Mouse (Mus musculus) CH12.LX (cell line): ENCODE measurements around the gene Olfr282. TPM values are rescaled to one million over a fixed set of nuclear protein-coding genes. Genes with fewer than 3 reads are reported as not detected.

Experiments used
- DNase-seq: peaks from one replicate; pipeline ENCODE4 v3.0.0-alpha.2; 2013; ENCODE audit errors: extremely low read depth
- H3K27ac ChIP-seq: 2 replicates; pipeline ENCODE4 v1.5.1; 2012; ENCODE audit warnings: low read depth, mild to moderate bottlenecking, control low read depth, moderate library complexity; ENCODE audit not compliant: insufficient read depth
- H3K27me3 ChIP-seq: replicated peaks from 2 replicates; pipeline ENCODE3; 2012; ENCODE audit warnings: inconsistent platforms
- H3K36me3 ChIP-seq, 2 experiments: replicated peaks in 1 of 2; 2 replicates each; pipeline versions ENCODE3 to v1.6.1; 2012; ENCODE audit warnings: inconsistent platforms in 1 of 2, low read length in 1 of 2, mild to moderate bottlenecking in 1 of 2, mixed read lengths in 1 of 2, moderate library complexity in 1 of 2; ENCODE audit not compliant: control insufficient read depth in 1 of 2, insufficient read depth in 1 of 2
- H3K4me1 ChIP-seq, 2 experiments: 2 replicates each; pipeline ENCODE4 v1.6.1; 2012; ENCODE audit warnings: inconsistent platforms in 1 of 2, moderate library complexity in 1 of 2; ENCODE audit not compliant: insufficient read depth in 2 of 2, control insufficient read depth in 1 of 2
- H3K4me2 ChIP-seq: 2 replicates; pipeline ENCODE4 v1.6.1; 2012; ENCODE audit warnings: low read depth, mild to moderate bottlenecking, control low read depth; ENCODE audit not compliant: poor library complexity, insufficient read depth, severe bottlenecking
- H3K4me3 ChIP-seq, 3 experiments: fragments of 150-350 bp in 1 of 3; sonication (generic) in 1 of 3; replicated peaks in 1 of 3; 2 replicates each; pipeline versions ENCODE3 to v1.5.1; 2011 to 2012; ENCODE audit warnings: low read depth in 2 of 3, low read length in 2 of 3, mild to moderate bottlenecking in 2 of 3, moderate library complexity in 2 of 3, control low read depth in 1 of 3, improper control_type of control experiment in 1 of 3, inconsistent platforms in 1 of 3, mixed read lengths in 1 of 3; ENCODE audit not compliant: poor library complexity in 1 of 3
- H3K79me2 ChIP-seq: replicated peaks from 2 replicates; pipeline ENCODE4 v1.6.1; 2012; ENCODE audit warnings: mild to moderate bottlenecking, moderate library complexity; ENCODE audit not compliant: control insufficient read depth, poor library complexity, insufficient read depth, severe bottlenecking; ENCODE audit errors: extremely low read depth
- H3K9ac ChIP-seq: 2 replicates; pipeline ENCODE4 v1.6.1; 2012; ENCODE audit warnings: low read depth, mild to moderate bottlenecking, control low read depth, moderate library complexity; ENCODE audit not compliant: insufficient read depth
- H3K9me3 ChIP-seq: replicated peaks from 2 replicates; pipeline ENCODE3; 2012; ENCODE audit warnings: low read length, inconsistent platforms, mixed read lengths
- CTCF ChIP-seq, 2 experiments: IDR thresholded peaks in 1 of 2; conservative IDR thresholded peaks in 1 of 2; 2 replicates each; pipeline ENCODE4 v1.5.1; 2011 to 2012; ENCODE audit warnings: low read depth in 2 of 2, low read length in 2 of 2, improper control_type of control experiment in 1 of 2, inconsistent platforms in 1 of 2, mild to moderate bottlenecking in 1 of 2, moderate library complexity in 1 of 2
- E2F4 ChIP-seq: IDR thresholded peaks from 2 replicates; pipeline ENCODE4 v1.6.1; 2011; ENCODE audit warnings: low read depth, low read length, improper control_type of control experiment; ENCODE audit not compliant: insufficient replicate concordance
- EP300 ChIP-seq: IDR thresholded peaks from 2 replicates; pipeline ENCODE4 v1.6.1; 2011; ENCODE audit warnings: low read length, improper control_type of control experiment
- ETS1 ChIP-seq: conservative IDR thresholded peaks from 2 replicates; pipeline ENCODE4 v1.6.1; 2012; ENCODE audit warnings: low read depth, mild to moderate bottlenecking, inconsistent platforms, low read length, improper control_type of control experiment, moderate library complexity
- GABPA ChIP-seq: IDR thresholded peaks from 2 replicates; pipeline ENCODE4 v1.6.1; 2012; ENCODE audit warnings: low read depth, low read length, improper control_type of control experiment, inconsistent platforms; ENCODE audit not compliant: insufficient replicate concordance
- HCFC1 ChIP-seq: IDR thresholded peaks from 2 replicates; pipeline ENCODE4 v1.6.1; 2012; ENCODE audit warnings: low read depth, mild to moderate bottlenecking, inconsistent platforms, low read length, improper control_type of control experiment
- JUN ChIP-seq: IDR thresholded peaks from 2 replicates; pipeline ENCODE4 v1.6.1; 2011; ENCODE audit warnings: low read depth, mild to moderate bottlenecking, low read length, improper control_type of control experiment, moderate library complexity; ENCODE audit not compliant: insufficient read depth
- KAT2A ChIP-seq: IDR thresholded peaks from 2 replicates; pipeline ENCODE4 v1.6.1; 2012; ENCODE audit warnings: low read length, improper control_type of control experiment, inconsistent platforms; ENCODE audit not compliant: insufficient replicate concordance
- MAFK ChIP-seq: IDR thresholded peaks from 2 replicates; pipeline ENCODE4 v1.6.1; 2011; ENCODE audit warnings: low read length, improper control_type of control experiment; ENCODE audit not compliant: insufficient replicate concordance
- MEF2A ChIP-seq: IDR thresholded peaks from 2 replicates; pipeline ENCODE4 v1.6.1; 2014; ENCODE audit warnings: low read depth, mild to moderate bottlenecking, inconsistent platforms, low read length, improper control_type of control experiment, borderline replicate concordance
- MXI1 ChIP-seq: IDR thresholded peaks from 2 replicates; pipeline ENCODE4 v1.6.1; 2011; ENCODE audit warnings: mild to moderate bottlenecking, low read depth, low read length, improper control_type of control experiment
- MYC ChIP-seq: IDR thresholded peaks from 2 replicates; pipeline ENCODE4 v1.6.1; 2011; ENCODE audit warnings: low read depth, mild to moderate bottlenecking, improper control_type of control experiment, low read length
- NELFE ChIP-seq: IDR thresholded peaks from 2 replicates; pipeline ENCODE4 v1.6.1; 2011; ENCODE audit warnings: low read depth, low read length, improper control_type of control experiment
- POLR2A ChIP-seq: IDR thresholded peaks from 2 replicates; pipeline ENCODE4 v1.6.1; 2011; ENCODE audit warnings: low read depth, mild to moderate bottlenecking, improper control_type of control experiment, low read length
- RAD21 ChIP-seq: IDR thresholded peaks from 2 replicates; pipeline ENCODE4 v1.6.1; 2011; ENCODE audit warnings: low read depth, mild to moderate bottlenecking, low read length, improper control_type of control experiment, moderate library complexity
- RCOR1 ChIP-seq: conservative IDR thresholded peaks from 2 replicates; pipeline ENCODE4 v1.6.1; 2012; ENCODE audit warnings: low read depth, mild to moderate bottlenecking, inconsistent platforms, low read length, improper control_type of control experiment
- SMC3 ChIP-seq: IDR thresholded peaks from 2 replicates; pipeline ENCODE4 v1.6.1; 2011; ENCODE audit warnings: low read depth, low read length, improper control_type of control experiment
- TBP ChIP-seq: conservative IDR thresholded peaks from 2 replicates; pipeline ENCODE4 v1.6.1; 2011; ENCODE audit warnings: low read depth, low read length, improper control_type of control experiment
- UBTF ChIP-seq: IDR thresholded peaks from 2 replicates; pipeline ENCODE4 v1.6.1; 2012; ENCODE audit warnings: low read depth, mild to moderate bottlenecking, inconsistent platforms, low read length, improper control_type of control experiment, moderate library complexity
- USF1 ChIP-seq: IDR thresholded peaks from 2 replicates; pipeline ENCODE4 v1.6.1; 2014; ENCODE audit warnings: low read depth, mild to moderate bottlenecking, inconsistent platforms, low read length, improper control_type of control experiment
- ZKSCAN1 ChIP-seq: IDR thresholded peaks from 2 replicates; pipeline ENCODE4 v1.6.1; 2012; ENCODE audit warnings: low read depth, inconsistent platforms, low read length, improper control_type of control experiment, borderline replicate concordance
- ZMIZ1 ChIP-seq: IDR thresholded peaks from 2 replicates; pipeline ENCODE4 v1.6.1; 2012; ENCODE audit warnings: low read depth, mild to moderate bottlenecking, inconsistent platforms, low read length, improper control_type of control experiment
- dilution Hi-C: fragments of 300-500 bp; cut with MboI; formaldehyde crosslinking; loops from 2 replicates; pipeline ENCODE4 v1.14.3; 2020; ENCODE audit warnings: low sequenced_read_pairs; ENCODE audit not compliant: extremely low pct_unique_long_range_greater_than_20kb, extremely low pct_ligation_motif_present
- in situ Hi-C: fragments of 300-500 bp; cut with MboI; formaldehyde crosslinking; loops from 3 replicates; pipeline ENCODE4 v1.14.3; 2019; ENCODE audit warnings: low sequenced_read_pairs, low pct_ligation_motif_present, low pct_unique_long_range_greater_than_20kb, mixed read lengths
- polyA plus RNA-seq: library from polyadenylated mRNA; unstranded; fragments of >175 nt; gene quantifications from 2 replicates; pipeline ENCODE4 v1.2.1, GENCODE M21; 2012; ENCODE audit warnings: low read depth; ENCODE audit not compliant: insufficient read length
- total RNA-seq, 2 experiments: library from RNA; depleted of rRNA; stranded (reverse); fragments of 300-350 nt in 1 of 2; fragments of >200 nt in 1 of 2; gene quantifications; 2 replicates each; pipeline ENCODE4 v1.2.3; 2012 to 2014

Olfr282 gene
- total and polyA plus RNA-seq, 3 experiments: not detected

GRCm38 (mm10) chr15:98448521-98448920, 17.5 kb downstream of the Olfr282 start:
- dilution Hi-C loops: no loop called here
- Histone ChIP-seq H3K27me3 (peaks cover 20% of the 10 kb centered on the region), H3K4me1 (peaks cover 0 to 3% of the 10 kb centered on the region in 2 experiments; a peak in 1 of 4 replicates), H3K9me3 (no peaks in the 10 kb centered on the region), H3K79me2 (no peaks in the 10 kb centered on the region), H3K36me3 (no peaks in the 10 kb centered on the region)
- DNase-seq: peak; percentile 34
- TF ChIP-seq TBP (0 out of 2 replicates have a peak, but pooled peaks have one; percentile 60), POLR2A (peak; percentile 45; the same call in 1 of the 2 replicates), MXI1 (no peak)
- TF ChIP-seq, all 38 proteins: peak for 2
- Histone ChIP-seq H3K27ac (no peak overlapping the region), H3K9ac (peak overlapping the region; percentile 30; the same call in 1 of the 2 replicates), H3K4me2 (peak overlapping the region; percentile 39), H3K4me3 (peak overlapping the region in 2 of 3 experiments; percentile 29 to 32)
- in situ Hi-C loops: no loop called here

GRCm38 (mm10) chr15:98452288-98452687, 21.3 kb downstream of the Olfr282 start, which contains the start of gene Olfr281:
Gene Olfr281 (plus strand): TSS chr15:98452588.
- Histone ChIP-seq H3K4me2 (no peak within 1 kb of the TSS), H3K27ac (no peak within 1 kb of the TSS), H3K9me3 (no peaks in the 10 kb centered on the region), H3K27me3 (peaks cover 28% of the 10 kb centered on the region), H3K4me1 (peaks cover 0 to 3% of the 10 kb centered on the region in 2 experiments; a peak in 1 of 4 replicates), H3K36me3 (no peaks in the 10 kb centered on the region), H3K4me3 (no peak within 1 kb of the TSS), H3K79me2 (no peaks in the 10 kb centered on the region), H3K9ac (no peak within 1 kb of the TSS)
- no peak for TF ChIP-seq ZMIZ1
- TF ChIP-seq ZKSCAN1: no peak
- TF ChIP-seq EP300: no peak
- TF ChIP-seq MYC: no peak
- DNase-seq: no peak
- dilution Hi-C loops (no loop called here), in situ Hi-C loops (no loop called here)

GRCm38 (mm10) chr15:98469596-98469995, 38.6 kb downstream of the Olfr282 start, which contains the start of gene OR5BS1P:
Gene OR5BS1P (plus strand): TSS chr15:98469896.
- H3K4me1 ChIP-seq: no peaks in the 10 kb centered on the region
- in situ Hi-C loops: no loop called here
- H3K9ac ChIP-seq: no peak within 1 kb of the TSS
- dilution Hi-C loops: no loop called here
- H3K27ac ChIP-seq: no peak within 1 kb of the TSS
- no peak within 1 kb of the TSS for H3K4me2 ChIP-seq
- no peaks in the 10 kb centered on the region for H3K9me3 ChIP-seq
- no peak for TF ChIP-seq CTCF (conservative IDR thresholded peaks at IDR 0.05 in 1 of 2, IDR thresholded peaks at IDR 0.05 in 1 of 2; ENCODE audit: low read depth in 2 of 2, low read length in 2 of 2)
- no peak for TF ChIP-seq E2F4
- no peak for TF ChIP-seq TBP
- no peak for TF ChIP-seq EP300
- TF ChIP-seq SMC3: no peak
- no peak for TF ChIP-seq ZMIZ1
- TF ChIP-seq RCOR1: no peak
- no peak for TF ChIP-seq MEF2A
- no peak for TF ChIP-seq RAD21
- no peak for TF ChIP-seq NELFE
- TF ChIP-seq GABPA: no peak
- TF ChIP-seq JUN: no peak
- no peak for TF ChIP-seq UBTF
- TF ChIP-seq USF1: no peak
- TF ChIP-seq HCFC1: no peak
- no peak for TF ChIP-seq KAT2A
- TF ChIP-seq MAFK: no peak
- no peak for TF ChIP-seq MYC
- TF ChIP-seq ETS1: no peak
- peaks cover 17% of the 10 kb centered on the region for H3K27me3 ChIP-seq
- no peaks in the 10 kb centered on the region for H3K79me2 ChIP-seq
- no peak for DNase-seq
- H3K4me3 ChIP-seq: no peak within 1 kb of the TSS
- H3K36me3 ChIP-seq: no peaks in the 10 kb centered on the region
